Mouse (Mus musculus) neural tube, embryonic 11.5 days (tissue): ENCODE results near the gene Cd36. TPM values are rescaled to one million over a fixed set of nuclear protein-coding genes. Genes with fewer than 3 reads are reported as not detected.
A peak's percentile ranks its signal among the peaks of the same experiment; 100 is the strongest.
"Not testable (repeated sequence)": the region's sequence is repeated elsewhere in the genome, so short reads cannot be mapped to it uniquely, and the experiment has no call there.

Experiments used
- ATAC-seq: fragments of 200-750 bp; cut with Nextera tagmentation; 2 replicates; pipeline ENCODE4 v1.8.0; 2017; ENCODE audit warnings: moderate number of reproducible peaks, mild to moderate bottlenecking, moderate TSS enrichment, moderate library complexity; ENCODE audit not compliant: insufficient read depth, low FRiP score, low TSS enrichment
- DNase-seq: peaks from one replicate; pipeline ENCODE4 v3.0.0-alpha.2; 2015; ENCODE audit warnings: low spot score
- H3K27ac ChIP-seq: fragments of 300-500 bp; sonication (generic); 2 replicates; pipeline ENCODE4 v1.5.1; 2014; ENCODE audit warnings: low read depth, mild to moderate bottlenecking, low read length
- H3K27me3 ChIP-seq: fragments of 300-500 bp; sonication (generic); 2 replicates; pipeline ENCODE4 v1.6.1; 2014; ENCODE audit warnings: mild to moderate bottlenecking, low read length, mixed read lengths; ENCODE audit not compliant: control insufficient read depth, insufficient read depth
- H3K36me3 ChIP-seq: fragments of 300-500 bp; sonication (generic); 2 replicates; pipeline ENCODE4 v1.6.1; 2014; ENCODE audit warnings: mild to moderate bottlenecking, low read length, moderate library complexity, mixed read lengths; ENCODE audit not compliant: control insufficient read depth, insufficient read depth
- H3K4me1 ChIP-seq: fragments of 300-500 bp; sonication (generic); 2 replicates; pipeline ENCODE4 v1.6.1; 2014; ENCODE audit warnings: low read length, mixed read lengths; ENCODE audit not compliant: control insufficient read depth, insufficient read depth
- H3K4me2 ChIP-seq: fragments of 300-500 bp; sonication (generic); 2 replicates; pipeline ENCODE4 v1.6.1; 2014; ENCODE audit warnings: low read depth, mild to moderate bottlenecking, moderate library complexity
- H3K4me3 ChIP-seq: fragments of 300-500 bp; sonication (generic); 2 replicates; pipeline ENCODE4 v1.5.1; 2014; ENCODE audit warnings: low read depth, low read length
- H3K9ac ChIP-seq: fragments of 300-500 bp; sonication (generic); 2 replicates; pipeline ENCODE4 v1.6.1; 2014; ENCODE audit warnings: mild to moderate bottlenecking, low read length
- H3K9me3 ChIP-seq: fragments of 300-500 bp; sonication (generic); 2 replicates; pipeline ENCODE4 v1.6.1; 2016; ENCODE audit warnings: low read length; ENCODE audit not compliant: control insufficient read depth
- WGBS: fragments of 180-500 bp; shearing (Covaris S2); extraction: QIAGEN DNeasy Blood & Tissue Kit; methylation state at CpG from one replicate; pipeline ENCODE4 v1.1.7; 2014; 5-methylcytosine and 5-hydroxymethylcytosine counted together
- polyA plus RNA-seq: library from polyadenylated mRNA; unstranded; fragments of >200 nt; fragmentation: Nextera tagmentation; extraction: Ambion mirVana; gene quantifications from 2 replicates; pipeline ENCODE4 v1.2.1, GENCODE M21; 2014

Gene Cd36
- 2.4 and 5.9 TPM in 2 replicates for polyA plus RNA-seq

- Histone ChIP-seq H3K4me2 (no peak within 1 kb of the TSS), H3K27me3 (no peaks in the 10 kb centered on the region), H3K9me3 (no peaks in the 10 kb centered on the region), H3K4me3 (no peak within 1 kb of the TSS), H3K36me3 (no peaks in the 10 kb centered on the region), H3K4me1 (no peaks in the 10 kb centered on the region), H3K27ac (no peak within 1 kb of the TSS), H3K9ac (no peak within 1 kb of the TSS)
- 46% methylated on average over 5 of the region's 5 CpGs for WGBS
- ATAC-seq (no peak), DNase-seq (no peak)
These were observed at the start of gene Cd36 for GRCm38 (mm10) chr5:17888598-17888997. Cd36 (minus strand) TSS chr5:17888801.

- ATAC-seq: no peak
These were observed 45.9 kb upstream of the Cd36 start for GRCm38 (mm10) chr5:17934501-17934900.

GRCm38 (mm10) chr5:17931588-17931987 lies 43.0 kb upstream of the Cd36 start:
- not testable (repeated sequence) for H3K9me3 ChIP-seq, H3K4me2 ChIP-seq, DNase-seq, H3K4me3 ChIP-seq, H3K4me1 ChIP-seq, H3K27me3 ChIP-seq, H3K27ac ChIP-seq, H3K9ac ChIP-seq, H3K36me3 ChIP-seq, ATAC-seq
- WGBS: 93% methylated on average over 2 of the region's 2 CpGs

More at GRCm38 (mm10) chr5:17934501-17934900, 45.9 kb upstream of the Cd36 start:
- Histone ChIP-seq H3K9ac (no peak overlapping the region), H3K27ac (no peak overlapping the region), H3K4me1 (no peaks in the 10 kb centered on the region), H3K36me3 (no peaks in the 10 kb centered on the region), H3K27me3 (no peaks in the 10 kb centered on the region), H3K4me2 (no peak overlapping the region), H3K9me3 (no peaks in the 10 kb centered on the region), H3K4me3 (no peak overlapping the region)
- WGBS: 68% methylated on average over 1 of the region's 1 CpGs
- no peak for DNase-seq

- Histone ChIP-seq H3K27ac (no peak overlapping the region), H3K4me2 (no peak overlapping the region), H3K4me1 (no peaks in the 10 kb centered on the region), H3K9ac (no peak overlapping the region), H3K4me3 (no peak overlapping the region), H3K27me3 (no peaks in the 10 kb centered on the region), H3K9me3 (no peaks in the 10 kb centered on the region), H3K36me3 (no peaks in the 10 kb centered on the region)
- no peak for DNase-seq
- WGBS: 57% methylated on average over 7 of the region's 7 CpGs
- no peak for ATAC-seq
These were observed 40.5 kb upstream of the Cd36 start for GRCm38 (mm10) chr5:17929006-17929567.

- no peak overlapping the region for H3K27ac ChIP-seq
- H3K9ac ChIP-seq: no peak overlapping the region
- DNase-seq: peak; percentile 13
- H3K4me2 ChIP-seq: no peak overlapping the region
- H3K36me3 ChIP-seq: no peaks in the 10 kb centered on the region
- 21% methylated on average over 4 of the region's 4 CpGs for WGBS
- no peaks in the 10 kb centered on the region for H3K9me3 ChIP-seq
- H3K4me3 ChIP-seq: no peak overlapping the region
- no peaks in the 10 kb centered on the region for H3K4me1 ChIP-seq
- H3K27me3 ChIP-seq: no peaks in the 10 kb centered on the region
- no peak for ATAC-seq
These were observed 39.9 kb upstream of the Cd36 start for GRCm38 (mm10) chr5:17928471-17928870.

- DNase-seq (no peak), ATAC-seq (no peak)
- H3K4me2 ChIP-seq: no peak overlapping the region
- H3K4me1 ChIP-seq: no peaks in the 10 kb centered on the region
- no peak overlapping the region for H3K27ac ChIP-seq
- 14% methylated on average over 2 of the region's 2 CpGs for WGBS
- no peak overlapping the region for H3K9ac ChIP-seq
- no peaks in the 10 kb centered on the region for H3K36me3 ChIP-seq
- H3K27me3 ChIP-seq: no peaks in the 10 kb centered on the region
- no peaks in the 10 kb centered on the region for H3K9me3 ChIP-seq
- no peak overlapping the region for H3K4me3 ChIP-seq
These were observed 35.5 kb upstream of the Cd36 start for GRCm38 (mm10) chr5:17924085-17924518.

- H3K27me3 ChIP-seq: no peaks in the 10 kb centered on the region
These were observed 35.0 kb upstream of the Cd36 start for GRCm38 (mm10) chr5:17923648-17924047.

GRCm38 (mm10) chr5:17918966-17919365 lies 30.4 kb upstream of the Cd36 start:
- no peak for ATAC-seq

More at GRCm38 (mm10) chr5:17923648-17924047, 35.0 kb upstream of the Cd36 start:
- H3K4me3 ChIP-seq: no peak overlapping the region
- no peak for ATAC-seq
- H3K9ac ChIP-seq: no peak overlapping the region
- no peaks in the 10 kb centered on the region for H3K4me1 ChIP-seq
- DNase-seq: no peak
- H3K27ac ChIP-seq: no peak overlapping the region
- no peaks in the 10 kb centered on the region for H3K9me3 ChIP-seq
- no peaks in the 10 kb centered on the region for H3K36me3 ChIP-seq
- WGBS: 72% methylated on average over 3 of the region's 3 CpGs
- H3K4me2 ChIP-seq: no peak overlapping the region

GRCm38 (mm10) chr5:17904766-17905165 lies 16.2 kb upstream of the Cd36 start:
- 78% methylated on average over 7 of the region's 7 CpGs for WGBS
- DNase-seq: no peak

More at GRCm38 (mm10) chr5:17918966-17919365, 30.4 kb upstream of the Cd36 start:
- Histone ChIP-seq H3K4me1 (no peaks in the 10 kb centered on the region), H3K4me3 (no peak overlapping the region), H3K4me2 (no peak overlapping the region), H3K27ac (no peak overlapping the region), H3K36me3 (no peaks in the 10 kb centered on the region), H3K9me3 (no peaks in the 10 kb centered on the region), H3K9ac (no peak overlapping the region), H3K27me3 (no peaks in the 10 kb centered on the region)
- no peak for DNase-seq
- 71% methylated on average over 5 of the region's 5 CpGs for WGBS

More at GRCm38 (mm10) chr5:17904766-17905165, 16.2 kb upstream of the Cd36 start:
- H3K36me3 ChIP-seq: no peaks in the 10 kb centered on the region
- no peak overlapping the region for H3K4me3 ChIP-seq
- H3K4me1 ChIP-seq: no peaks in the 10 kb centered on the region
- no peaks in the 10 kb centered on the region for H3K9me3 ChIP-seq
- H3K4me2 ChIP-seq: no peak overlapping the region
- no peak overlapping the region for H3K9ac ChIP-seq
- no peak overlapping the region for H3K27ac ChIP-seq
- ATAC-seq: no peak
- no peaks in the 10 kb centered on the region for H3K27me3 ChIP-seq
